Mouse (Mus musculus): ENCODE data around the gene Kcnj4. TPM values are rescaled to one million over a fixed set of nuclear protein-coding genes. Genes with fewer than 3 reads are reported as not detected.

The Kcnj4 gene
- polyA plus RNA-seq, 1 experiment from 2014 or later: not detected

GRCm38 (mm10) chr15:79527192-79527591 lies 22.2 kb upstream of the Kcnj4 start:
- no peaks in the 10 kb centered on the region for H3K27me3 ChIP-seq
- no peaks in the 10 kb centered on the region for H3K9me3 ChIP-seq
- H3K27ac ChIP-seq: no peak overlapping the region
- H3K4me1 ChIP-seq: 0 out of 2 replicates have a peak, but pooled peaks cover 2% of the 10 kb centered on the region
- WGBS: 84% methylated on average over 4 of the region's 4 CpGs
- H3K36me3 ChIP-seq: peaks cover 69% of the 10 kb centered on the region
- H3K4me3 ChIP-seq: no peak overlapping the region
- H3K9ac ChIP-seq: no peak overlapping the region
- no peak for ATAC-seq (ENCODE audit: insufficient number of reproducible peaks, insufficient read depth, low FRiP score, low TSS enrichment)
- H3K4me2 ChIP-seq (replicated peaks): no peak overlapping the region

DNA sequence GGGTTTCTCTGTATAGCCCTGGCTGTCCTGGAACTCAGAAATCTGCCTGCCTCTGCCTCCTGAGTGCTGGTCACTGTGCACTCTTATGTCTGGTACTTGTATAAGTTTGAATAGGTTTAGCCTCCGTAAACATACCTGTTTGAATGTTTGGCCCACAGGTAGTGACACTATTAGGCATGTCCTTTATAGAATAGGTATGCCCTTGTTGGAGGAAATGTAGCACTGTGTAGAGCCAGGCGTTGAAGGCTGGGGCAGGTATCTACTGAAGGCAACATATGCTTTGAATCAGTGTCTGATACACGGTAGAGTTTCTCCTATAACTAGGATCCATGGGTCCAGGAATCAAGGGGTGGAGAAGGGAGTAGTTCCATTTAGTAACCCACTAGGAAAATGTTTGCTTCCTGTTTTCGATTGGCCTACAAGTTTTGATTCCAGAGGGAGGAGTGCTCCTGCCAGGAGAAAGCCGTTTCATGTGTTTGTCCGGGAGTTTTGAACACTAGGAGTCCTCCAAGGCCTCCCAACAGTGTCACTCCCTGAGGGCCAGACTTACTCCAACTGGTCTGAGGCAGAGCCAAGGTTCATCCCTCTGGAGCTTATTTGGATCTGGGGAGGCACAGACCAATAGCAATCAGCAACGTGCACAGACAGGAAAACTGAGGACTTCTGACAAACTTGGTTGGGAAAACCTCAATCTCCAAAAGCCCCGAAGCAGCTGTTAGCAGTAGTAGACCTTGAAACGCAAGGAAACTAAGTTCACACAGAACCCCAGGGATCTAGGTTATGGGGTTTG lies 21.1 kb upstream of the Kcnj4 start:
- Histone ChIP-seq H3K27ac (peak overlapping the region; percentile 18), H3K4me3 (no peak overlapping the region), H3K9me3 (no peaks in the 10 kb centered on the region), H3K36me3 (peaks cover 59% of the 10 kb centered on the region), H3K9ac (no peak overlapping the region), H3K27me3 (no peaks in the 10 kb centered on the region), H3K4me2 (replicated peaks) (no peak overlapping the region), H3K4me1 (0 out of 2 replicates have a peak, but pooled peaks cover 2% of the 10 kb centered on the region)
- no peak for ATAC-seq (ENCODE audit: insufficient number of reproducible peaks, insufficient read depth, low FRiP score, low TSS enrichment)
- 61% methylated on average over 9 of the region's 9 CpGs for whole genome bisulfite sequencing

- Histone ChIP-seq H3K27ac (no peak overlapping the region), H3K4me3 (no peak overlapping the region), H3K9me3 (no peaks in the 10 kb centered on the region), H3K4me1 (0 out of 2 replicates have a peak, but pooled peaks cover 2% of the 10 kb centered on the region), H3K4me2 (replicated peaks) (no peak overlapping the region), H3K27me3 (no peaks in the 10 kb centered on the region), H3K36me3 (peaks cover 53% of the 10 kb centered on the region), H3K9ac (no peak overlapping the region)
- no peak for ATAC-seq (ENCODE audit: insufficient number of reproducible peaks, insufficient read depth, low FRiP score, low TSS enrichment)
- WGBS: 88% methylated on average over 5 of the region's 5 CpGs
Measured at GRCm38 (mm10) chr15:79525564-79525963, 20.5 kb upstream of the Kcnj4 start.

DNA sequence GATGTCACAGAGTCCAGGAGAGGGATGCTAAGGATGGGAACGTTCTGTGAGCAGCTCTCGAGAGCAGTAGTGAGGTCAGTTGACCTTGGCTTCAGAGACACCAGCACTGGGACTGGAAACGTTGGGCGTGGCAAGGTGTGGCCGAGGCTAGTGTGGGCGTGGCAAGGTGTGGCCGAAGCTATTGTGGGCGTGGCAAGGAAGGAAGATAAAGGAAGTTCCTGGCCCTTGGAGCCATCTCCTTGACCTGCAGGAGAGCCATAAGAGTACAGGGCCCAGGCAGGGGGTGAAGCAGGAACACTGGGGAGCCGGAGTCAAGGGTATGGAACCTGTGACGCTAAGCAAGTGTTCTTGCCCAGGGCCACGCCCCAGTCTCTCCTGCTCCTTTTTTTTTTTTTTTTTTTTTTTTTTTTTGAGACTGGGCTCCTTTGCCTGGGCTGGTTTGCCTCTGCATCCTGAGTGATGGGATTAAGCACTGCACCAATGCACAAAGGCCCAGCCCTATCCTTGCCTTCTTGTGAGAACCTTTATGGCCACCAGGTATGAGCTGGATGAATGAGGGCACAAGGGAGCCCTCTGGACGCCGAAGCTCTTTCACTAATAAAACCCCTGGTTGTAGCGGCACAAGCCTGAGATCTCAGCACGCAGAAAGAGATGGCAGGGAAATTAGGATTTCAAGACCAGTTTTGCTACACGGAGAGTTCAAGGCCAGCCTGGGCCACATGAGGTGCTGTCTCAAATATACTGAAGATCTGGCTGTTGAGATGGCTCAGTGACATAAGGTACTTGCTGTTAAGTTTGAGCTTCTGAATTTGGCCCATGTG lies 14.6 kb upstream of the Kcnj4 start:
- ATAC-seq (ENCODE audit: insufficient number of reproducible peaks, insufficient read depth, low FRiP score, low TSS enrichment): no peak
- Histone ChIP-seq H3K4me3 (no peak overlapping the region), H3K4me1 (peaks cover 10% of the 10 kb centered on the region; the same call in 1 of the 2 replicates), H3K27me3 (peaks cover 33% of the 10 kb centered on the region), H3K4me2 (replicated peaks) (no peak overlapping the region), H3K9ac (no peak overlapping the region), H3K9me3 (no peaks in the 10 kb centered on the region), H3K36me3 (peaks cover 7% of the 10 kb centered on the region; the same call in 1 of the 2 replicates), H3K27ac (no peak overlapping the region)
- WGBS: 50% methylated on average over 16 of the region's 16 CpGs

DNA sequence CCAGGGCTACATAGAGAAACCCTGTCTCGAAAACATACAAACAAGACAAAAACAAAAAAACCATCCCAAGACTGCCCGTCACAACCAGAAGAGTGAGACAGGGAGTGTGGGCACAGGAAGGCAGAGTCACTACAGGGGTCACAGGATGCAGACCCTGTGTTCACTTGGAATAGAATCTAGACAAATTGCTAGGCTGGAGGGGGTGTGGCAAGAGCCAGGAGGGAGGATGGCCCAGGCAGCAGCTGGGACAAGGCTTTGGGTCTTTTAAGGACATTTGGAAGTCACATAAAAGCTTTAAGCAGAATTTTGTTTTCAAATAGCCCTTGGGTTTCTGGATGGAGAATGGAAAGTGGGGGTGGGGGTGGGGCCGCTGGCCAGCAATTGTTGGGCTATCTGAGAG lies 13.5 kb upstream of the Kcnj4 start:
- H3K27me3 ChIP-seq: peaks cover 44% of the 10 kb centered on the region
- WGBS: 81% methylated on average over 3 of the region's 3 CpGs

GRCm38 (mm10) chr15:79517710-79518109 lies 12.7 kb upstream of the Kcnj4 start:
- Histone ChIP-seq H3K4me1 (peaks cover 14% of the 10 kb centered on the region; the same call in 1 of the 2 replicates), H3K9me3 (no peaks in the 10 kb centered on the region), H3K9ac (no peak overlapping the region), H3K4me2 (replicated peaks) (peak overlapping the region; percentile 88), H3K36me3 (0 out of 2 replicates have a peak, but pooled peaks cover 3% of the 10 kb centered on the region), H3K27ac (no peak overlapping the region), H3K27me3 (peaks cover 48% of the 10 kb centered on the region), H3K4me3 (0 out of 2 replicates have a peak overlapping the region, but pooled peaks have one; percentile 54)
- no peak for ATAC-seq (ENCODE audit: insufficient number of reproducible peaks, insufficient read depth, low FRiP score, low TSS enrichment)
- WGBS: 74% methylated on average over 4 of the region's 4 CpGs

More for the DNA sequence above, 13.5 kb upstream of the Kcnj4 start:
- Histone ChIP-seq H3K9me3 (no peaks in the 10 kb centered on the region), H3K4me3 (no peak overlapping the region), H3K36me3 (0 out of 2 replicates have a peak, but pooled peaks cover 7% of the 10 kb centered on the region), H3K27ac (no peak overlapping the region), H3K9ac (no peak overlapping the region), H3K4me1 (peaks cover 14% of the 10 kb centered on the region; the same call in 1 of the 2 replicates), H3K4me2 (replicated peaks) (no peak overlapping the region)
- no peak for ATAC-seq (ENCODE audit: insufficient number of reproducible peaks, insufficient read depth, low FRiP score, low TSS enrichment)

DNA sequence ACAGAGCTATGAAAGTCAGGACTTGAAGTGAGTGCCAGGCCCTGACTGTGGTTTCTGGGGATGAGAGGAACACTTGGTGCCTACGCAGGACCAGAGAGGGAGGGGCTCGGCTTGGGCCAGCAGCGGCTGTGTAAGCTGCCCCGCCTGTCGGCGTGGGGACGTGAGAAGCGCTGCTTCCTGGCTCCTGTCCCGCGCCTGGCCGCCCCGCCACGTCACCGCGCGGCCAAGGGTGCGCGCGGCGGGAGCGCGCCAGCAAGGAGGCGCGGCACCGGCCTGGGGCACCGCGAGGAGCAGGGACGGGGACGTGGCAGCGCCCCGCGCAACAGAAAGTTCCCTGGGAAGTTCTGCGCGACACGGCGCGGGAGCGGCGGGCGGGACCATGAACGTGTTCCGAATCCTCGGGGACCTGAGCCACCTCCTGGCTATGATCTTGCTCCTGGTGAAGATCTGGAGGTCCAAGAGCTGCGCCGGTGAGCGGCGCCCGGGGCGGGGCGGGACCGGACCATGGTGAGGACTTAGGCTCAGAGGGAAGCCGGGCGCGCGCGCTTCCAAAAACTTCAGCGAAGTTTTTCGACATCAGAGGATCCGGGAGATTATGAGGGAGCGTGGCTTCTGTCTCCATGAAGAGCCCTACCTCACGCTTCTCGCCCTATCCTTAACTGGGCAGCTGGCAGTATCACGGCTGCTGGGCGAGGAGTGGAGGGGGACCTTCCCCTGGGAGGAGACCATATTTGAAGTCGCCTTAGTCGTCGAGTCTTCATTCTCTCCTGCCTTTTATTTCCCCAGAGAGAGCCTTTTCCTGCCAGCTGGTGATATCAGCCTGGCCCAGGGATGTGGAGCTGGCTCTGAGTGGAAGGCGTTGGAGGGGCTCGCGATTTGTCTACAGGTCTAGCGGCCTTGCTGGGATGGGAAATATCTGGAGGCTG lies 11.4 kb upstream of the Kcnj4 start, which contains the start of gene Kdelr3:
Kdelr3 (plus strand) TSS at position 241 of the 926 bp plus-strand sequence.
- Histone ChIP-seq H3K4me1 (peaks cover 25% of the 10 kb centered on the region), H3K27me3 (peaks cover 59% of the 10 kb centered on the region), H3K9ac (peak within 1 kb of the TSS; percentile 59), H3K36me3 (no peaks in the 10 kb centered on the region), H3K9me3 (no peaks in the 10 kb centered on the region), H3K4me3 (peak within 1 kb of the TSS; percentile 54), H3K4me2 (replicated peaks) (peak within 1 kb of the TSS; percentile 88), H3K27ac (no peak within 1 kb of the TSS)
- 0 out of 2 replicates have a peak, but pooled peaks have one; percentile 29 for ATAC-seq (ENCODE audit: insufficient number of reproducible peaks, insufficient read depth, low FRiP score, low TSS enrichment)
- WGBS: 1% methylated on average over 69 of the region's 71 CpGs

DNA sequence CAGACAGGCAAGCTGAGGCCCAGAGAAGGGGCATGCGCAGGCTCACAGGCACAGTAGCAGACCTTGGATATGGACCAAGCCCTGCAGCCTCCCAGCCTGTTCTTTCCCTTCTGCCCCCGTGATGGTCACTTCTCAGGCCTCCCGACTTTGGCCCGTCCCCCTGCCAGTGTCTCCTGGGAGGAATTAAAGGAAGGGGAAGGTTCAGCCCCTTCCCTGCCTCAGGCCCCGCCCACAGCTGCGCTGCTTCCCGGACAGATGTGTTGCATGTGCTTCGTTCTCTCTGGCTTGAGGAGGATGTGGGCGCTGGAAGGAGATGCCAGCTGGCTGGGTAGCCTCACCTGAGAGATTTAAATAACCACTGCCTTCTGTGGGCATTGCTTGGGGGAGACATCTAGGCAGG lies 8.9 kb upstream of the Kcnj4 start:
- 10% methylated on average over 9 of the region's 9 CpGs for WGBS
- Histone ChIP-seq H3K4me1 (peaks cover 29% of the 10 kb centered on the region), H3K4me3 (no peak overlapping the region)

DNA sequence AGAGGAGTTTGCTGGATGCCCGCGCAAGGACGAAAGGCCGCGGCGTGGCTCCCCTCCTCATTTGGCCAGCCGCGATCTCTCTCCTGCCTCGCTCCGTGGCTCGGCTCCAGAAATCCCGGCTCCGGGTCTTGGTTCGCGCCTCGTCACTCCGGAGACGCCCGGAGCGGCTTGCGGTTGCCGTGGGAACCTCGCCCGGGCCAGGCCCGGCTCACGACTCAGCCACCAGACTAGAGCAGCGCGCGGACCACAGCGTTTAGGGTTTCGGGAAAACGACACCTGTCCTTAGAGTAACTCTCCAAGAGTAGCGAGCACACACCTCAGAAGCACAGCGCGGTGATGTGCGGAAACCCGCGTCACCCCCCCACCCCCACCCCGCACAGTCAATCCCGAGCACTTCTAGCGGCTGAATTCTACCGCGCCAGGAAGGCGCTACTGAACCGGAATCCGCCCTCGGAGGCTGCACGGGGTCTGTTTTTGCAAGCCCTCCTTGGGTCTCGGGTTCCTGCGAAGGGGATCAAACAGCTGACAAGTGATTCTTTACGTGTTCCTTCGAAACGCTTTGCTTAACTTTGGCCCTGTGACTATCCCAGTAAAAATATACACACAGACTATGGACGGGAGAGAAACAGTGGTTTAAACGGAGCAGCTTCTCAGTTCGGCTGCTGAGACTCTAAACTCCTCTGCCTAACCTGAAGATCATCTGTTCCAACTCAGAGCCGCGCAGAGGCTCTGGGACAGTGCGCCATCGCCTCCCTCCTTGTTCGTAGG lies 6.7 kb upstream of the Kcnj4 start:
- peaks cover 89% of the 10 kb centered on the region for H3K27me3 ChIP-seq
- peak overlapping the region; percentile 76 for H3K4me2 ChIP-seq (replicated peaks)
- peak; percentile 62; the same call in 1 of the 2 replicates for ATAC-seq (ENCODE audit: insufficient number of reproducible peaks, insufficient read depth, low FRiP score, low TSS enrichment)
- H3K4me3 ChIP-seq: peak overlapping the region; percentile 42
- WGBS: under 1% methylated on average over 61 of the region's 61 CpGs
- H3K27ac ChIP-seq: no peak overlapping the region
- H3K36me3 ChIP-seq: no peaks in the 10 kb centered on the region
- H3K9ac ChIP-seq: peak overlapping the region; percentile 24; the same call in 1 of the 2 replicates
- peaks cover 19% of the 10 kb centered on the region for H3K4me1 ChIP-seq
- H3K9me3 ChIP-seq: no peaks in the 10 kb centered on the region

More for the DNA sequence above, 8.9 kb upstream of the Kcnj4 start:
- Histone ChIP-seq H3K27ac (no peak overlapping the region), H3K9me3 (no peaks in the 10 kb centered on the region), H3K9ac (no peak overlapping the region), H3K4me2 (replicated peaks) (no peak overlapping the region), H3K27me3 (peaks cover 82% of the 10 kb centered on the region), H3K36me3 (no peaks in the 10 kb centered on the region)
- no peak for ATAC-seq (ENCODE audit: insufficient number of reproducible peaks, insufficient read depth, low FRiP score, low TSS enrichment)

GRCm38 (mm10) chr15:79510425-79510824 lies 5.4 kb upstream of the Kcnj4 start:
- no peaks in the 10 kb centered on the region for H3K9me3 ChIP-seq
- H3K4me2 ChIP-seq (replicated peaks): no peak overlapping the region
- no peaks in the 10 kb centered on the region for H3K36me3 ChIP-seq
- peaks cover 92% of the 10 kb centered on the region for H3K27me3 ChIP-seq
- H3K4me1 ChIP-seq: peaks cover 19% of the 10 kb centered on the region
- no peak for ATAC-seq (ENCODE audit: insufficient number of reproducible peaks, insufficient read depth, low FRiP score, low TSS enrichment)
- no peak overlapping the region for H3K27ac ChIP-seq
- H3K9ac ChIP-seq: no peak overlapping the region
- WGBS: 78% methylated on average over 7 of the region's 7 CpGs
- H3K4me3 ChIP-seq: no peak overlapping the region

Measured in embryonic facial prominence, embryonic 12.5 days (tissue).